Mouse (Mus musculus) lung, postnatal 0 days (tissue): ENCODE data around the gene Prl2c3. TPM values are rescaled to one million over a fixed set of nuclear protein-coding genes. Genes with fewer than 3 reads are reported as not detected.
"Not testable (repeated sequence)": the region's sequence is repeated elsewhere in the genome, so short reads cannot be mapped to it uniquely, and the experiment has no call there.

Source experiments
- ATAC-seq: fragments of 200-750 bp; cut with Nextera tagmentation; 2 replicates; pipeline ENCODE4 v1.8.0; 2017; ENCODE audit warnings: moderate library complexity
- DNase-seq: peaks from one replicate; pipeline ENCODE4 v3.0.0-alpha.2; 2016; ENCODE audit warnings: low spot score
- H3K27ac ChIP-seq: fragments of 300-500 bp; sonication (generic); 2 replicates; pipeline ENCODE4 v1.5.1; 2014; ENCODE audit warnings: antibody characterized with exemption, mild to moderate bottlenecking, low read length, mixed read lengths
- H3K27me3 ChIP-seq: fragments of 300-500 bp; sonication (generic); replicated peaks from 2 replicates; pipeline ENCODE4 v1.6.1; 2014; ENCODE audit warnings: low read length, mixed read lengths; ENCODE audit not compliant: insufficient read depth
- H3K36me3 ChIP-seq: fragments of 300-500 bp; sonication (generic); 2 replicates; pipeline ENCODE4 v1.6.1; 2014; ENCODE audit warnings: low read length, mixed read lengths; ENCODE audit not compliant: insufficient read depth
- H3K4me1 ChIP-seq: fragments of 300-500 bp; sonication (generic); 2 replicates; pipeline ENCODE4 v1.6.1; 2014; ENCODE audit warnings: antibody characterized with exemption, low read depth, low read length, mixed read lengths; ENCODE audit not compliant: insufficient read depth
- H3K4me2 ChIP-seq: fragments of 300-500 bp; sonication (generic); replicated peaks from 2 replicates; pipeline ENCODE4 v1.6.1; 2014; ENCODE audit warnings: low read depth, mild to moderate bottlenecking, low read length, moderate library complexity, mixed read lengths
- H3K4me3 ChIP-seq: fragments of 300-500 bp; sonication (generic); 2 replicates; pipeline ENCODE4 v1.5.1; 2014; ENCODE audit warnings: low read depth, low read length
- H3K9ac ChIP-seq: fragments of 300-500 bp; sonication (generic); replicated peaks from 2 replicates; pipeline ENCODE4 v1.6.1; 2014; ENCODE audit warnings: low read depth, mild to moderate bottlenecking
- H3K9me3 ChIP-seq: fragments of 300-500 bp; sonication (generic); 2 replicates; pipeline ENCODE4 v1.6.1; 2016; ENCODE audit warnings: low read length, mixed read lengths
- CTCF ChIP-seq: IDR thresholded peaks from 2 replicates; pipeline ENCODE4 v1.5.1; 2016; ENCODE audit warnings: antibody characterized with exemption, mild to moderate bottlenecking
- EP300 ChIP-seq: IDR thresholded peaks from 2 replicates; pipeline ENCODE4 v1.6.1; 2016; ENCODE audit warnings: antibody characterized with exemption, mild to moderate bottlenecking, control low read depth
- WGBS: fragments of 180-500 bp; shearing (Covaris S2); extraction: QIAGEN DNeasy Blood & Tissue Kit; methylation state at CpG from one replicate; pipeline ENCODE4 v1.1.7; 2014; 5-methylcytosine and 5-hydroxymethylcytosine counted together
- polyA plus RNA-seq: library from polyadenylated mRNA; unstranded; fragments of >200 nt; fragmentation: Nextera tagmentation; extraction: Ambion mirVana; gene quantifications from 2 replicates; pipeline ENCODE4 v1.2.1, GENCODE M21; 2015

Prl2c3 gene
- not detected in 2 replicates for polyA plus RNA-seq

- not testable (repeated sequence) for H3K27ac ChIP-seq, ATAC-seq, H3K36me3 ChIP-seq, H3K27me3 ChIP-seq, H3K4me1 ChIP-seq, DNase-seq, H3K4me3 ChIP-seq, H3K9me3 ChIP-seq, H3K9ac ChIP-seq, H3K4me2 ChIP-seq
- 54% methylated on average over 3 of the region's 3 CpGs for WGBS
These were observed at the start of gene Prl2c3 for GRCm38 (mm10) chr13:12799979-12800378. Gene Prl2c3 (minus strand): TSS chr13:12800079.

DNA sequence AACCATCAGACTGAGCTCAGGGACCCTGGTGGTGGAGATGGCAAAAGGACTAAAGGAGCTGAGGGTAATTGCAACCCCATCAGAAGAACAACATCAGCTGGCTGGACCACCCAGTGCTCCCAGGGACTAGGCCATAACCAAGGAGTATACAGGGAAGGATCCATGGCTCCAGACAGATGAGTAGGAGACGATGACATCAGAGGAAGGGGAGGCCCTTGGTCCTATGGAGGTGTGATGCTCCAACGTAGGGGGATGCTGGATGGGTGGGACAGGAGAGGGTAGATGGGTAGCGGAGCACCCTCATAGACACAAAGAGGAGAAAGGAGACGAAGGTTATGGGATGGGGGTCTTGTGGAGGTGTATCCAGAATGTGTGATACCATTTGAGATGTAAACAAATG, 48.4 kb upstream of the Prl2c3 start:
- not testable (repeated sequence) for H3K9ac ChIP-seq, H3K27me3 ChIP-seq, H3K36me3 ChIP-seq, H3K4me3 ChIP-seq, DNase-seq, H3K9me3 ChIP-seq, H3K4me2 ChIP-seq, H3K4me1 ChIP-seq, H3K27ac ChIP-seq
- 68% methylated on average over 4 of the region's 4 CpGs for WGBS
- ATAC-seq = peak; percentile 27; the same call in 1 of the 2 replicates

GRCm38 (mm10) chr13:12844701-12845100, 44.8 kb upstream of the Prl2c3 start:
- 80% methylated on average over 1 of the region's 1 CpGs for WGBS
- not testable (repeated sequence) for H3K27ac ChIP-seq

GRCm38 (mm10) chr13:12837546-12837945, 37.7 kb upstream of the Prl2c3 start:
- H3K9ac ChIP-seq, H3K27ac ChIP-seq, H3K4me3 ChIP-seq, ATAC-seq, H3K4me2 ChIP-seq, H3K27me3 ChIP-seq, H3K4me1 ChIP-seq, DNase-seq, H3K36me3 ChIP-seq: not testable (repeated sequence)
- WGBS = 55% methylated on average over 2 of the region's 2 CpGs
- peaks cover 12% of the 10 kb centered on the region; the same call in 1 of the 2 replicates for H3K9me3 ChIP-seq

More at GRCm38 (mm10) chr13:12844701-12845100, 44.8 kb upstream of the Prl2c3 start:
- DNase-seq, H3K4me1 ChIP-seq, H3K27me3 ChIP-seq, ATAC-seq, H3K36me3 ChIP-seq, H3K4me3 ChIP-seq, H3K9ac ChIP-seq, H3K4me2 ChIP-seq: not testable (repeated sequence)
- peaks cover 10% of the 10 kb centered on the region for H3K9me3 ChIP-seq

- 66% methylated on average over 2 of the region's 2 CpGs for whole genome bisulfite sequencing
- no peaks in the 10 kb centered on the region for H3K27me3 ChIP-seq
- H3K9me3 ChIP-seq = peaks cover 16% of the 10 kb centered on the region
- H3K4me2 ChIP-seq = no peak overlapping the region
- no peak overlapping the region for H3K9ac ChIP-seq
- no peak overlapping the region for H3K4me3 ChIP-seq
- TF ChIP-seq EP300 = no peak
- TF ChIP-seq CTCF = no peak
- no peaks in the 10 kb centered on the region for H3K36me3 ChIP-seq
- no peak overlapping the region for H3K27ac ChIP-seq
- DNase-seq (no peak), ATAC-seq (no peak)
- H3K4me1 ChIP-seq = no peaks in the 10 kb centered on the region
These were observed 31.9 kb upstream of the Prl2c3 start for GRCm38 (mm10) chr13:12831769-12832168.

DNA sequence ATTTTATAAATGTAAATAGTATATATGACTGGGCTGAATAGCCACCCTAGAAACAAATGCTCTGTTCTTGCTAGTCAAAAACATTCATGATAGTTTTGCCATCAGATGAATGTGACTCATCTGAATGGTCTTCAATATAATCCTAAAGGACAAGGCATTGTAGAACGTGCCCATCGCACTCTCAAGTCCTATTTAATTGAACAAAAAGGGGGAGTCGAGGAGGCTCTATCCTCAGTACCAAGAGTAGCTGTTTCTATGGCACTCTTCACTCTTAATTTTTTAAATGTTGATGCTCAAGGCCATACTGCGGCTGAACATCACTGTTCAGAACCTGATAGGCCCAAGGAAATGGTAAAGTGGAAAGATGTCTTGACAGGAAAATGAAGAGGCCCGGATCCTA, 29.2 kb upstream of the Prl2c3 start:
- 81% methylated on average over 5 of the region's 5 CpGs for WGBS
- H3K4me2 ChIP-seq = no peak overlapping the region
- no peak overlapping the region for H3K9ac ChIP-seq
- TF ChIP-seq CTCF (no peak), EP300 (no peak)
- ATAC-seq = no peak
- no peaks in the 10 kb centered on the region for H3K4me1 ChIP-seq
- no peak for DNase-seq
- no peaks in the 10 kb centered on the region for H3K27me3 ChIP-seq
- no peak overlapping the region for H3K27ac ChIP-seq
- peaks cover 16% of the 10 kb centered on the region for H3K9me3 ChIP-seq
- no peaks in the 10 kb centered on the region for H3K36me3 ChIP-seq
- no peak overlapping the region for H3K4me3 ChIP-seq

DNA sequence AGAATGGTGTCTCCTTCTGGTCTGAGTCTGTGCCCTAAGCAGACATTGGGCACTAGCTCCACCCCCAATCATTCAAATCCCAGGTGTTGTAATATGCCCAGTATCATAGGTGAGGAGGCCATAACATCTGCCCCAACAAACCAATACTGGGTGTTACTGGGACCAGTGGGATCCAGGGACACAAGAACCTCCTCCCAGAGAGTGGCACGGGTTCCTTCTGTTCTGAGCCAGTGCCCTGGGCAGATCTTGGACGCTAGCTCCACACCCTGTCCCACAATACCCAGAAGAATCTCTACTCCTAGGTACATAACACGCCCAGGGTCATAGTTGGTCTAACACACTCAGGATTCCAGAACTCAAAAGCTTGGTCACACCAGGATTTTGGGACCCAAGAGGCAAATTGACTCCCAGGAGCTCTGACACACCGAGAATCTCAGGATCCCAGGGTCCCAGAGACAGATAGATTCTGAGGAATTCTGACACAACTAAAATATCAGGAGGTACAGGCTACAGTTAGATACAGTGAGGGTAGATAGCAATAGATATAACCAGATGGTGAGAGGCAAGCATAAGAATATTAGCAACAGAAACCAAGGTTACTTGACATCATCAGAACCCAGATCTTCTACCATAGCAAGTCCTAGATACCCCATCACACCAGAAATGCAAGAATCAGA, 24.8 kb upstream of the Prl2c3 start:
- H3K9me3 ChIP-seq, DNase-seq, H3K4me1 ChIP-seq, ATAC-seq, H3K27ac ChIP-seq, H3K9ac ChIP-seq, H3K4me3 ChIP-seq, H3K27me3 ChIP-seq, H3K36me3 ChIP-seq, H3K4me2 ChIP-seq: not testable (repeated sequence)
- 65% methylated on average over 4 of the region's 4 CpGs for WGBS

- H3K27ac ChIP-seq, ATAC-seq, H3K4me3 ChIP-seq, H3K9me3 ChIP-seq, DNase-seq, H3K9ac ChIP-seq, H3K36me3 ChIP-seq, H3K4me1 ChIP-seq, H3K27me3 ChIP-seq, H3K4me2 ChIP-seq: not testable (repeated sequence)
- WGBS = 76% methylated on average over 5 of the region's 5 CpGs
These were observed 14.0 kb upstream of the Prl2c3 start for GRCm38 (mm10) chr13:12813734-12814424.
